Mouse (Mus musculus): ENCODE measurements at regions not wholly inside any gene's neighbourhood (a gene's known extent, or its start where the extent isn't known, plus 50 kb on each side); places are given as distances from the start of the nearest gene placed in this dataset.

DNA sequence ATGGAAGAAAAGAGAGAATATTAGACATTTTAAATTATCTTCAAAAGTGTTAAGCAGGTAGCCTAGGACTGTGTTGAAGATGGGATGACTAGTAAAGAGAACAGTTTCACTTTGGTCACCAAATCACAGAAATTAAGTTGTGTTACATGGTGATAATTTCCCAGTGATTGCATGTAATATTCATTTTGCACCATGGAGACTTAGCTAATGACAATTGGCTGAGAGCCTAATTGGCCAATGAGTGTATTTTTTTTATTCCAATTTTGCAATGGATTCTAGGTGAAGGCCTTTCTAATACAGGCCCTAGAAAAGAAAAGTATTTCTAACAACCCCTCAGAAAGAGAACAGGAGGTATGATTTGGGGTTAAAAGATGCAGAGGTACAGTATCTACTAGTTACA lies 541.9 kb upstream of the Marcks start:
- TF ChIP-seq CTCF (conservative IDR thresholded peaks at IDR 0.05 in 1 of 2, IDR thresholded peaks at IDR 0.05 in 1 of 2; ENCODE audit: low read depth in 2 of 2, low read length in 2 of 2) (no peak), MYC (IDR thresholded peaks at IDR 0.05; ENCODE audit: low read depth, low read length) (no peak), ZNF384 (IDR thresholded peaks at IDR 0.05; ENCODE audit: low read depth, low read length) (no peak), TBP (conservative IDR thresholded peaks at IDR 0.05; ENCODE audit: low read depth, low read length) (no peak), POLR2A (IDR thresholded peaks at IDR 0.05; ENCODE audit: low read depth, low read length) (no peak), CHD2 (IDR thresholded peaks at IDR 0.05; ENCODE audit: low read length) (no peak), ZC3H11A (IDR thresholded peaks at IDR 0.05; ENCODE audit: low read depth, low read length) (no peak)

All from CH12.LX (cell line).